Mouse (Mus musculus) ES-Bruce4 (cell line): Measurements from ENCODE around the gene Slc22a12. TPM values are rescaled to one million over a fixed set of nuclear protein-coding genes. Genes with fewer than 3 reads are reported as not detected.

Experiments
- H3K27ac ChIP-seq: 2 replicates; pipeline ENCODE4 v1.5.1; 2012; ENCODE audit warnings: low read length, inconsistent platforms; ENCODE audit not compliant: insufficient read depth
- H3K27me3 ChIP-seq: 2 replicates; pipeline ENCODE4 v1.6.1; 2012; ENCODE audit warnings: mild to moderate bottlenecking, low read length, inconsistent platforms; ENCODE audit not compliant: control insufficient read depth, poor library complexity, insufficient read depth, severe bottlenecking
- H3K36me3 ChIP-seq: 2 replicates; pipeline ENCODE4 v1.6.1; 2012; ENCODE audit warnings: inconsistent platforms, mild to moderate bottlenecking, low read length, moderate library complexity; ENCODE audit not compliant: control insufficient read depth, poor library complexity, insufficient read depth, severe bottlenecking
- H3K4me1 ChIP-seq: one replicate; pipeline ENCODE4 v1.8.1; 2011; ENCODE audit warnings: low read length; ENCODE audit not compliant: control insufficient read depth, insufficient read depth
- H3K4me3 ChIP-seq: 2 replicates; pipeline ENCODE4 v1.5.1; 2011; ENCODE audit warnings: low read depth, mild to moderate bottlenecking, low read length
- H3K9ac ChIP-seq: 2 replicates; pipeline ENCODE4 v1.6.1; 2012; ENCODE audit warnings: low read depth, mild to moderate bottlenecking, inconsistent platforms; ENCODE audit not compliant: poor library complexity, severe bottlenecking
- H3K9me3 ChIP-seq: replicated peaks from 2 replicates; pipeline ENCODE4 v1.6.1; 2012; ENCODE audit warnings: mild to moderate bottlenecking, low read length, inconsistent platforms; ENCODE audit not compliant: control insufficient read depth, poor library complexity, insufficient read depth, severe bottlenecking
- CTCF ChIP-seq: IDR thresholded peaks from one replicate; pipeline ENCODE4 v1.8.1; 2011; ENCODE audit warnings: low read depth, low read length
- EP300 ChIP-seq: IDR thresholded peaks from 2 replicates; pipeline ENCODE4 v1.6.1; 2011; ENCODE audit warnings: low read depth, low read length; ENCODE audit not compliant: insufficient read depth
- POLR2A ChIP-seq: IDR thresholded peaks from one replicate; pipeline ENCODE4 v1.8.1; 2011; ENCODE audit warnings: low read length; ENCODE audit not compliant: insufficient read depth
- polyA plus RNA-seq: library from polyadenylated mRNA; stranded (reverse); fragments of >200 nt; gene quantifications from 2 replicates; pipeline ENCODE4 v1.2.4, GENCODE M21; 2011; ENCODE audit warnings: low read depth; ENCODE audit not compliant: missing spikeins, insufficient read depth, insufficient read length

Slc22a12 gene
- polyA plus RNA-seq, 1 experiment, result not detected

DNA sequence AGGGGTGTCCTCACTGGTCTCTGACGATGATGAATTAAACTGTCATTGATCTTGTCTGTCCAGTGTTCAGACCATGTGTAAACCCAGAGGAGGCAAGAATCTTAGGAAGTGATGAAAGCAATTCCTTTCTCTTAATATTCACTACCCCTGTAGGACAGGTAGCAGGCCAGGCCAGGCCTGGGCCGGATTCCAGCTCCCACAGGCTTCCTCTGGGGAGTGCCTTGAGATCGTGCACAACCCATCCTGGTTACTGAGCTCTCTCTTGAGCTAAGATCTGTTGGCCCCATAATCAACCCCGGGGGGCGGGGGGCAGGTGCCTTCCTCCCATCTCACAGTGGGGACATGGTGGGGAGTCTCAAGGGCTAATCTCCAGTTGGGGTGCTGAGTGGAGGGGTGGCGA, 22.3 kb upstream of the Slc22a12 start:
- TF ChIP-seq CTCF, result no peak
- TF ChIP-seq POLR2A, result no peak
- no peak for TF ChIP-seq EP300
- no peak overlapping the region for H3K27ac ChIP-seq
- H3K36me3 ChIP-seq, result no peaks in the 10 kb centered on the region
- no peaks in the 10 kb centered on the region for H3K4me1 ChIP-seq
- no peak overlapping the region for H3K4me3 ChIP-seq
- no peak overlapping the region for H3K9ac ChIP-seq
- H3K9me3 ChIP-seq, result no peaks in the 10 kb centered on the region
- H3K27me3 ChIP-seq, result no peaks in the 10 kb centered on the region

DNA sequence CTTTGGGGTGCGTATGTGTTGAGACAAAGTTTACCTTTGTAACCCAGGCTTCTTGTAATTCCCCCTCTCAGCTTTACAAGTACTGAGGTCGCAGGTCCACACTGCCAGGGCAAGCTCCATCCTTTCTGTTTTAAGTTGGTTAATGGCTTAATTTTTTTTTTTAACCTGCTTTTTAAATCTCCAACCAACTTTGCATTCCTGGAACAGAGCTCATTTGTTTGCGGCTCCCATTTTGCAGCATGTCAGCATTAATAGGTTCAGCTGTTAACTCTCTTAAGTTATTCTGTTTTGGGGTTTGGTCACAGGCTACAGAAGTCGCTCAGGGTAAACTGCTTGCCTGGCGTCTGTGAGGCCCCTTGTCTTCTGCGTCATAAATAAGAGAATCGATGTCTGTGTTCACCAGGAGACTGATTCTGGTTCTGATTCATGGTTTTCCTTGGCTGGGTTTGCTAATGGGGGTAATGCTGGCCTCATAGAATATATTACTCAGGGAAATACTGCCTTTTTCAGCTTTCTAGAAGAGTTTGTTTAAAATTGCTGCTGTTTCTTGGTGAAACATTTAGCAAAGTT, 17.5 kb upstream of the Slc22a12 start:
- H3K27ac ChIP-seq, result no peak overlapping the region
- no peak overlapping the region for H3K4me3 ChIP-seq
- H3K36me3 ChIP-seq, result no peaks in the 10 kb centered on the region
- H3K27me3 ChIP-seq, result no peaks in the 10 kb centered on the region
- TF ChIP-seq POLR2A (no peak), EP300 (no peak), CTCF (no peak)
- no peaks in the 10 kb centered on the region for H3K4me1 ChIP-seq
- H3K9me3 ChIP-seq, result no peaks in the 10 kb centered on the region
- no peak overlapping the region for H3K9ac ChIP-seq

DNA sequence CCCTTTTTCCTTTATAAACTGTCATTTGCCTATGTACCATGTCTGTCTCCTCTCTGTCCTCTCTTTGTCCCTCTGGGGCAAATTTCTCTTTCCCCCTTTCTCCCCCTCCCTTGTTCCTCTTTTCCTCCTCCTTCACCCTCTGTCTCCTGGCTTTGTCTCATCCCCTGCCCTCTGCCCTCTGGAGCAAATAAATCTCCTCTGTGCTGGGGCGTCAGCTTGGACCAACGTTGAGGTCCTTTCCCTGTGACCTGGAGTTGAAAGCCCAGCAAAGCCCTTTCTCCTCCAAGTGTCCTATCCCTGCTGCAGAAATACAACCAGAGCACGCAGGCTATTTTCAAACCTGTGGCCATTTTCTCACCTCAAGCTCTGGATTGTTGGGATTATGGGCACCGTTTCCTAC, 16.7 kb upstream of the Slc22a12 start:
- H3K27ac ChIP-seq, result no peak overlapping the region
- H3K9me3 ChIP-seq, result no peaks in the 10 kb centered on the region
- H3K9ac ChIP-seq, result no peak overlapping the region
- H3K27me3 ChIP-seq, result no peaks in the 10 kb centered on the region
- no peak for TF ChIP-seq POLR2A
- TF ChIP-seq EP300, result no peak
- no peak for TF ChIP-seq CTCF
- no peaks in the 10 kb centered on the region for H3K4me1 ChIP-seq
- H3K4me3 ChIP-seq, result no peak overlapping the region
- no peaks in the 10 kb centered on the region for H3K36me3 ChIP-seq

DNA sequence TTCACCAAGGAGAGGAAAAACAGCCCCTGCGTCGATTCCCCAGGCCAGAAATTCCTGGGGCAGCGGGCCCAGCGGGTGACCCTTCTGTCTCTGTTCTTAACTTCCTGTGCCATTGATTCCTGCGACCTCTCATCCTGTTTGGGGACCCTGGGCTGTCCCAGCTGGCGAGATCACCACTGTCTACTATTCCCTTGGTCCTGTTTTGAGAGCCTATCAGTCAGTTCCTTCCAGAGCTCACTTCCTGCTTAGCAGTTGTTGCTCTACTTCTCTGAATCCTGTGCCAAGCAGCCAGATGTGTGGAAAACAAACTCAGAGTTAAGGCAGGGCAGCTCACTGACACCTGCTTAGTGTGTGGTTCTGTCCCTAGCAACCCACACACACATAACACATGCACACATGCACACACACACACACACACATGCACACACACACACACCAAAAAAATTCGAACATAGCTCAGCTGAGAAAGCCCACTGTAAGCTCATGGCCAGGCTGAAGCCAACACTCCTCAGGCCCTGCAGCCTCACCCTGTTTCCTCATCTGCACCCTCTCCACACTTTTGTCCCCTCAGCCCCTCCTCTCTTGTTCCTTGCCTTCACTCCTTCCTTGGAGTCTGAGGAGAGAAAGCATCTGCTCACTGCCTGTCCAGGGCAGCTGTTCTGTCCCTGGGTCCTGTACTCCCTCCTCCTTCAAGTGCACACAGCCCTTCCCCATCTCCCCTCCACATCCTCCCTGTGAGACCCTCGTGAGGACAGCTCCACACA, 11.2 kb upstream of the Slc22a12 start:
- no peak for TF ChIP-seq CTCF
- TF ChIP-seq POLR2A, result no peak
- no peak for TF ChIP-seq EP300
- no peaks in the 10 kb centered on the region for H3K36me3 ChIP-seq
- no peak overlapping the region for H3K27ac ChIP-seq

DNA sequence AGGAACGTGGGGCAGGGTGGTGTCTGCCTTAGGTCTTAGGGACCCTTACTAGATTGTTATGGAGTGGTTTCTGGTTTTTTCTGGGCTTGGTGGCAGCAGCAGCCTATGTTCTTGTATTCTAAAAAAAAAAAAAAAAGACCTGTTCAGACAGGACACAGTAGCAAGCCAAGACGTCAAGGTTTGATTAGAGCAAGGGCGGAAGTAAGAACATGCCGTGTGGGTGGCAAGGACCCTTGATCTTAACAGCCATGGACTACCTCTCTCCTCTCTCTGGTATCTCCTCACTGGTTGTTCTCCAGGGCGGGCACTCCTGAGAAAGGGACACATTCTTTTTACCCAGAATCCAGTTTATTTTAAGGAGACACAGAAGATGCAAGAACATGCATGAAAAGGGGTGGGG, 10.3 kb upstream of the Slc22a12 start:
- Histone ChIP-seq H3K27ac (no peak overlapping the region), H3K27me3 (no peaks in the 10 kb centered on the region)

More for the DNA sequence above, 11.2 kb upstream of the Slc22a12 start:
- H3K4me3 ChIP-seq, result no peak overlapping the region
- no peaks in the 10 kb centered on the region for H3K4me1 ChIP-seq
- no peaks in the 10 kb centered on the region for H3K9me3 ChIP-seq
- no peaks in the 10 kb centered on the region for H3K27me3 ChIP-seq
- H3K9ac ChIP-seq, result no peak overlapping the region

DNA sequence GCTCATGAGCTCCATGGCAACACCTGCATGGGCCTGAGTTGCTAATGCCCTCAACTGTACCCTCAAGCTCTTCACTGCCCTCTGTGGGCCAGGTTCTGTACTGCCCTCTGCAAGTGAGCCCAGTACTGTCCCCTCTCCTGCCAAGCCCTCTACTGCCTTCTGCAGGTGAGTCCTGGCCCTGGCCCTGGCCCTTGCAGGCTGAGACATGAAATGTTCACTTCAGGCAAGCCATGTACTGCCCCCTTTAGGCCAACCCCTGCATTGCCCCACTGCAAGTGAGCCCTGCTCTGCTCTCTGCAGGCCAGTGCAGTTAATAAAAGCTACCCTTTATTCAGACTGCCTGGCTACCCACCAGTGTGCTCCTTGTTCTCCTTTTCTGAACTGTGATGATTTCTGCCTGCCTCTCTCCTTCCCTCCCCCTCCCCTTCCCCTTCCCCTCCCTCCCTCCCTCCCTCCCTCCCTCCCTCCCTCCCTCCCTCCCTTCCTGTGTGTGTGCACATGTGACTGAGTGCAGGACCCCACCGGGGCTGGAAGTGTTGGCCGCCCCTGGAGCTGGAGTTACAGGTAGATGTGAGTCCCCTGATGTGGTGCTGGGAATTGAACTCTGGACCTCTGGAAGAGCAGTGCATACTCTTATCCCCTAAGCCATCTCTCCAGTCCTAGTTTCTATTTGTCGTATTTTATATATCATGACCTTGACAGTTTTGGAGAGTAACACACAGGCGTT, 9.6 kb upstream of the Slc22a12 start:
- TF ChIP-seq CTCF, result peak; percentile 90
- TF ChIP-seq EP300, result no peak
- no peak for TF ChIP-seq POLR2A
- Histone ChIP-seq H3K27ac (no peak overlapping the region), H3K4me1 (no peaks in the 10 kb centered on the region), H3K4me3 (no peak overlapping the region), H3K36me3 (no peaks in the 10 kb centered on the region), H3K27me3 (no peaks in the 10 kb centered on the region), H3K9ac (no peak overlapping the region), H3K9me3 (no peaks in the 10 kb centered on the region)

More for the DNA sequence above, 10.3 kb upstream of the Slc22a12 start:
- H3K4me1 ChIP-seq, result no peaks in the 10 kb centered on the region
- H3K36me3 ChIP-seq, result no peaks in the 10 kb centered on the region
- TF ChIP-seq CTCF (no peak), EP300 (no peak), POLR2A (no peak)
- no peak overlapping the region for H3K9ac ChIP-seq
- no peaks in the 10 kb centered on the region for H3K9me3 ChIP-seq
- H3K4me3 ChIP-seq, result no peak overlapping the region
